Mouse (Mus musculus): Measurements from ENCODE around the gene Rwdd1. TPM values are rescaled to one million over a fixed set of nuclear protein-coding genes. Genes with fewer than 3 reads are reported as not detected.

The Rwdd1 gene
- total RNA-seq (2023; ENCODE audit: inconsistent age), result 37.0 to 53.7 TPM (median 44.2 TPM) in 4 replicates

DNA sequence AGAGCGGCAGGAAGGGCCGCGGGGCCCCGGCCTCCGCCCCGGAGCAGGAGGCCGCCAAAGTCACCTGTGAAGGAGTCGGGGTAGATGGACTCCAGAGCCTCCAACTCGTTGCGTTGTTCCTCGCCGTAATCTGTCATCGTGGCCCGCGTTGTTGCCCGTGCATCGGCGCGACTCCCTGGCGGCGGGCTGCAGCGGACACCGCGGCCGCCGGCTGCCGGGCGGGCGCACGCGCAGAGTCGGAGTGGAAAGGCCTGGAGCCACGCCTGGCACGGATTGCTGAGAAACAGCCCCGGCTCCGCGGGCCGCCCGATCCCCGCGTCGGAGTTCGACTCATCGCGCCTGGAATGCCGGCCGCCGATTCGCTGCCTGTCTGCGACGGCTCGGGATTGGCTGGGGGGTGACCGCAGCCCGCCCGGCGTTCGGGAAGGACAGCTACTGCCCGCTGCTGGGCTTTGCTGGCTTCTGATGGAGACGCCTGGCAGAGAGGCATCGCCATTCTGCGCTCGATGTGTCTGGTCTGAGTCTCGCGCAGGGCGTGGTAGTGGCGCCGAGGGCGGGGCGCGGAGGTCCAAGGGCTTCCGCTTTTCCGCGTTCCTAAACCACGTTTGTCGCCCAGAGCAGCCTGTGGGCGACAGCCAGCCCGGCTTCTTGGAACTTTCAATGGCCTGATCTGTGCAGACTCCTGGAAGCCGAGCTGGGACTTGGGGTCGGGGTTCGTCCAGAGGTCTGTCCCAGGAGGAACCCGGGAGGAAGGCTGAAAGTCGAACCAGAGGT, at the start of gene Rwdd1:
Gene Rwdd1 (minus strand): TSS at position 323 of the 774 bp plus-strand sequence.

DNA sequence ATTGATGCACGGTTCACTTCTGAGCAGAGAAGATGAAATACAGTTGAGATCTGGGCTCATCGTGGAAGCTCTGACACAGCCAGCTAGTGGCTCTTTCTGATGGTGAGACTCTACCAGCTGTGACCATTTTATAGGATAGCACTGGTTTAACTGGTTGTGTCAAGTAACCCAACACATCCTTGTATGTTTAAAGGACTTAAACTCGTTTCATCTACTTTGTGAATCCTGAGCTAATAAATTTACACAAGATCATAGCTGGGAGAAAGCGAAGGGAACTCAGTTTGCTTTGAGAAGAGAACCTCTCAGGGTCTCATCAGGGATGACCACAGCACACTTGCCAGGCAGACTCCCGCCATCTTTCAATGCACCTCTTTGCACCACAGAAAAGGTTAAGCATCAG, 24.8 kb upstream of the Rwdd1 start, which contains the start of gene Calhm4:
Gene Calhm4 (minus strand): TSS at position 101 of the 400 bp plus-strand sequence.

GRCm38 (mm10) chr10:34037401-34037800, 18.0 kb upstream of the Rwdd1 start, which contains the start of gene Trappc3l:
TSS of gene Trappc3l (plus strand) at chr10:34037597.

DNA sequence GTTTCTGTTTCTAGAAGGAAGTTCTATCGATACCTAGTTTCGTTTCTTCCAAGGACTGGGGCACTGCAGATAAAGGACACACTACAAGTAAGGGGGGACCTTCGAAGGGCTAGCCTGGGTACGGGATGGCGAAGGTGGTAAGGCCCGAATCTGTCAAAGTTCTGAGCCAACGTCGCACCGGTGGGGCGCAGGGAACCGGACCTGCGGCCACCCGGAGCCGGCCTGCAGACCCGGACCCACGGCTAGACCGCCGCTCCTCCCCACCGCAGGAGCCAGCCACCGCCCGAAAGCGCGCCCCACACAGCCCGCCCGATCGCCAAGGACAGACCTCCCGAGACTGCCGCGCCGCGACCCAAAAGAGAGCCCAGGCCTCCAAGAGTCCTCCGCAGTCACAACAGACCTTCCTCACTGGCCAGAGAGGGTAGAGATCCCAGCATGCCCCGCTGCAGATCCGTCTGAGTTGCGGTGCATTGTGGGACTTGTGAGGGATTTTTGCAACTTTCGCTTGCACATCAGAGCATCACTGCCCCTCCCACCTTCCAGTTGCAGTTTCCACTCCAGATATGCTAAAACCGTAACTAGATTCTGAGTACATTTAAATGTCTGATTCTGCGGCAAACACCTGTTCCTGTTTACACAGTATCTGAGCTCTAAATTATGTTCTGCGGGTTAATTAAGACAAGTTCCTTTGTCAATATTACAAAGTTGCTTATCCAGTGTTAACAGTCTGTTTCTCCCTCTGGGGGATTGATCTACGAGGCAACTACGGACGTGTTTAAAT, 68.4 kb downstream of the Rwdd1 start, which contains the start of gene Zup1:
Gene Zup1 (minus strand): TSS at position 467 of the 781 bp plus-strand sequence.

Other genes with a start within 250 kb of the Rwdd1 start
- not detected in 4 replicates for gene Sult3a2, start 232.9 kb downstream of the Rwdd1 start, total RNA-seq (2023; ENCODE audit: inconsistent age)
- not detected in 4 replicates for gene Sult3a1, start 161.9 kb downstream of the Rwdd1 start, total RNA-seq (2023; ENCODE audit: inconsistent age)
- gene Rsph4a, start 114.5 kb downstream of the Rwdd1 start, total RNA-seq (2023; ENCODE audit: inconsistent age), result not detected in 4 replicates
- 101 to 123 TPM (median 121 TPM) in 4 replicates for gene Zup1, start 68.4 kb downstream of the Rwdd1 start, total RNA-seq (2023; ENCODE audit: inconsistent age)
- not detected in 4 replicates for gene Trappc3l, start 18.0 kb upstream of the Rwdd1 start, total RNA-seq (2023; ENCODE audit: inconsistent age)
- gene Calhm4, start 24.7 kb upstream of the Rwdd1 start, total RNA-seq (2023; ENCODE audit: inconsistent age), result not detected in 4 replicates
- not detected in 4 replicates for gene Calhm5, start 76.9 kb upstream of the Rwdd1 start, total RNA-seq (2023; ENCODE audit: inconsistent age)
- 10.9 to 17.9 TPM (median 14.1 TPM) in 4 replicates for gene Calhm6, start 108.4 kb upstream of the Rwdd1 start, total RNA-seq (2023; ENCODE audit: inconsistent age)
- gene Dse, start 188.1 kb upstream of the Rwdd1 start, total RNA-seq (2023; ENCODE audit: inconsistent age), result 2.4 to 5.8 TPM (median 3.8 TPM) in 4 replicates

All from B cell, adult (primary cell).